Mouse (Mus musculus) spleen, embryonic (tissue): ENCODE data around the gene Mst1.

ENCODE experiments used
- CTCF ChIA-PET: fragments of 350-600 bp; sonication (Branson Sonifier 250); formaldehyde crosslinking; loops from one replicate; lab custom pipeline; 2022; lab: Charles Lee

Mst1 gene

GRCm38 (mm10) chr9:108080168-108080567 is at the start of gene Mst1:
Mst1 (plus strand) TSS chr9:108080436.
- CTCF ChIA-PET = no interaction called here

DNA sequence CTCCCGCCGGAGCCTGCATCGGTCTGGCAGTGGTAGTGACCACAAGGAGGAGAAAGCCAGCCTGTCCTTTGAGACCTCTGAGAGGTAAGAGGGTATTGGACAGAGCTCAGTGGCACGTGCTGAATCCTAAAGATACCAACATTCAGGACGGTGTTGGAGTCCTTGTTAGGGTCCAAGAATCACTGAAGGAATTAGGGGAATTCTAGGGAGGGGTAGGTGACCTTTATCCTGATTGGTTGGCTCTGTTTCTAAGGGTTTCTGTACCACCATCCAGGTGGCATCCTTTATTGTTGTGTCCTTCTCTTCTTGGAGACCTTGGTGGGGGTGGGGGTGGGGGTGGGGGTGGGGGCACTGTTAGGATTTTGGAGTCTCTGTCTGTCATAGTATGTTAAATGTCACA is 48.1 kb upstream of the Mst1 start:
- CTCF ChIA-PET = no interaction called here

DNA sequence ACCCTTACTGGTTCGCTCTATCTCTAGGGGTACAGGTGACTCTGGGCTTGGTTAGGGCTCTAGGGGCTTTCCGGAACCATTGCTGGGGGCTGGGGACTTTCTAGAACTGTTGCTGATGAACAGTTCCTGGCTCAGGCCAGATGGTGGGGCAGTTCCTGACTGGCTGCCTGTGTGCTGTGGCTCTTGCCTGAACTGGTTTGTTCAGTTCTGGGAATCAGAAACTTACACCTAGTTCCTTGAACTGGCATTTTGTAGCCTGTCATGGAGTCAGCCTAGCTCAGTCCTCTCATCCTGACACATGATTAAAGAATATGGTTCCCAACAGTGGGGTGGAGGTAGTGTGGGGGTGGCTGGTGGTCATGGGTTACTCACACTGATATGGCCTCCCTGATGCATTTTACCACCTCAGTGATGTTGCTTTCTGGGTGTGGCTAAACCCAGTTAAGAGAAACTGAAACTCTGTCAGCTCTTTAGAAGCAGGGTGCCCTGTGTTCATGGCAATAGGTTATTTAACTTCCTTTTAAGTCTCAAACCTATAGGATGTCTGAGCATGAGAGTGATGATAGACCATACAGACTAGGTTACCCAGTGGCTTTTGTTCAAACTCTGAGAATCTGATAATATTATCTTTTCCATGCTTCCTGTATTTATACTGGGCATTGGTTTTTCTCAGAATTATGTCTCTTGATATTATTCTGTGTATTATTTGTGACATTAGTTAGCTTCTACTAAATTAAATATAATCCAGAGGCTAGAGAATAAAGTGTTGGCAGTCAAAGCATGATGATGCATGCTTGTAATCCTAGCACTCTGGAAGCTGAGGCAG is 44.7 kb upstream of the Mst1 start:
- CTCF ChIA-PET = interaction anchor here (0.7 to 1.1 kb wide), 3 partner anchors 9 to 141 kb away, joined by 3 to 4 read pairs (median 3); no protein-coding TSS in a partner anchor

GRCm38 (mm10) chr9:108044751-108045492 is 35.3 kb upstream of the Mst1 start:
- CTCF ChIA-PET = interaction anchor here (0.6 kb wide), 2 partner anchors 9 to 265 kb away, joined by 3 to 4 read pairs; no protein-coding TSS in a partner anchor

DNA sequence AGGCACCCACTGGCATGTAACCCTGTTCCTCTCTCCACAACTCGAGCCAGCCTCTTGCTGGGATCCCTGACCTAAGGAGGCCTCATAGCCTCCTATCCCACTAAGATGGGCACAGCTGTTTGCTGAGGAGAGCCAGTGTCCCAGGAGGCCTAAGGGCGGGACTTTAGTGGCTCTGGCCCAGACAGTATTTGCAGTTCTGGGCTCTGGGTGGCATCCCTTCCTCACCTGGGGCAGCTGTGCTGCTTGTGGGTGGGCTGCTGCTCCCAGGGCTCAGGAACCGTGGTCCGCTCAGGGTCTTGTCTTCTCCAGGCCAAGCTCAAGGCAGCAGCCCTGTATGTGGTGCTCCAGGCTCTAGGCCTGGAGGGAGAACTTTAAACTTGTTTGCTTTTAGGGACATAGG is 33.7 kb upstream of the Mst1 start:
- CTCF ChIA-PET = interaction anchor here (0.7 kb wide), 1 partner anchor 102 kb away, joined by 4 read pairs; no protein-coding TSS in a partner anchor

DNA sequence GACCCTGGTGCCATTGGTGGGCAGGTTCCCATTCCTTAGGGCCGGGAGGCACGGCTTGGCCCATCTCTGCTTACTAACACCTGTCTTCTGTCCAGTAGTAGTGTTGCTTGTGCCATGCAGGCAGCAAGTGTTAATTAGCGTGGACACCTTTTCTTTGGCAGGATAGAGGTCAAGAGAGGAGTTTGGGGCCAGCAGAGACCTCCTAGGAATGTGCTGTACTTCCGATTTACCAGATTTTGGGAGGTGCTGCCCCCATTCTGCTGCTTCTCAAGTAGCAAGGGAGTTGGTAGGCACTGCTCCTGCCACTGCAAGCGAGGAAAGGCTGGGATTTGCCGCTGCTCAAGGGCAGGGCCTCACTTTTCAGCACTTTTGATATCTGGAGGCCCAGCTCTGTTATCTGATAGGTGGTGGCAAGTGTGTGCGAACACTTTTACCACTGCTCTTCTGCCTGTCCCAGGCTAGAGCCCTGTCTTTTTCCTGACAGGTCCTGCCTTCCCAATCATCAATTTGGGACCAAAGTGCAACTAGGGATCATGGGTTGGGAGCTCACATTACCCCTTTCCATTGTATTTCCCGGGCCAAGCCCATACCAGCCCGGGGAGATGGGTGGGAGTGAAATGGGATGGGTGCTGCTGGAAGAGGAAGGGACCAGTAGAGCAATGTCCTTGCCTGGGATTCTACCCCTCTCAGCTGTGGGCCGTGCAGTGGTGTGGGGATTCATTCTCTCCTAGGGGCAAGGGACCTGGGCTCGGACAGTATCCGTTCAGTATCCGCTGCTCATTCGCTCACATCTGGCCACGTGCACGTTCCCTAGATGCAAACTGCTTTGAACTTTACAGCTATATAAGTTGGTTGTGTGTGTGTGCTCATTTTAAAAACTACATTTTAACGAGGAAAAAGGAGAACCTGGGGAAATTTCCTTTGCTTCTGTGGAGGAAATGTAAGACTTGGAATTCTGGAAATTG is 32.4 kb upstream of the Mst1 start:
- CTCF ChIA-PET = interaction anchor here (0.6 kb wide), 1 partner anchor 627 kb away, joined by 3 read pairs; no protein-coding TSS in a partner anchor

- CTCF ChIA-PET = interaction anchor here (0.6 to 1.2 kb wide), 3 partner anchors 23 to 626 kb away, joined by 3 to 4 read pairs (median 3); no protein-coding TSS in a partner anchor
Measured at GRCm38 (mm10) chr9:108048566-108048955, 31.7 kb upstream of the Mst1 start.

DNA sequence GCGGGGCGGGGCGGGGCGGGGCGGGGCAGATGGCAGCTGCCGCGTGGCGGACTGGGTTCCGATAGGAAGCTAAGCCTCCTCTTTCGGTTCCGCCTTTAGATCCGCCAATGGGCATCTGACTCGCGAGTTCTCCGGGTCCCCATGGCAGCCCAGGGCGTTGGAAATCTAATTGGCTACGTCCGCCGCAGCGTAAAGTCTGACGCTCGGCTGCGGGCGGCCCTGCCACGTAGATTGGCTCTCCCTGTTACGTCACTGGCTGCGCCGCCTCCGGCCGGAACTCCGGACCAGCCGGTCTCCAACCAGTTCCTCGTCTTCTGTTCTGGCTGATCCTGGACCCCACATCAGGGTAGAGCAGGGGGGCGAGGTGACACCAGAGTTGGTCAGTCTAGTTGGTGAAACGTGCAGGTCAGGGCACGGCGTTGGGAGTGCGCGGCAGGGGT is 31.2 kb upstream of the Mst1 start, which contains the start of gene Gmppb:
TSS of gene Gmppb (plus strand) at position 227 of the 440 bp plus-strand sequence.
- CTCF ChIA-PET = interaction anchor here (0.5 to 1.2 kb wide), 3 partner anchors 23 to 422 kb away, joined by 3 to 4 read pairs (median 3); no protein-coding TSS in a partner anchor

DNA sequence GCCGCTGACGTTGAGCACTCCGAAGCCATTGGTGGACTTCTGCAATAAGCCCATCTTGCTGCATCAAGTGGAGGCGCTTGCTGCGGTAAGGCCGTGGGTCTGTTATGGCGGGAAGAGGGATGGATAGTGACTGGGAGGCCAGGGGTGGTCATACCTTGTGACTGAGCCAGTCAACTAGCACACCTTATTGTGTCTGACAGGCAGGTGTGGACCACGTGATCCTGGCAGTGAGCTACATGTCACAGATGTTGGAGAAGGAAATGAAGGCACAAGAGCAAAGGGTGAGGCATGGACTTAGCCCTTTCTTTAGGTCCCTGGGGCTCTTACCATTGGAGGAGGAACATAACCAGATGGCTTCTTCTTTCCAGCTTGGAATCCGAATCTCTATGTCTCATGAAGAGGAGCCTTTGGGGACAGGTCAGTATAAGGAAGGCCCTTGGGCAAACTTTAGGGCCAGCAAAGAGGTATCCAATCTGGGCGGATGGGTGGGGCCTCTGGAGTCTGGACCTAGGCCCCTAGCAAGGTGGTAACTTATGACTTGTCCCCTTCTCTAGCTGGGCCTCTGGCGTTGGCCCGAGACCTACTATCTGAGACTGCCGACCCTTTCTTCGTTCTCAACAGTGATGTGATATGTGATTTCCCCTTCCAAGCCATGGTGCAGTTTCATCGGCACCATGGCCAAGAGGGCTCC is 30.5 kb upstream of the Mst1 start:
- CTCF ChIA-PET = interaction anchor here (0.5 to 1.2 kb wide), 2 partner anchors 24 to 423 kb away, joined by 3 to 4 read pairs; no protein-coding TSS in a partner anchor

GRCm38 (mm10) chr9:108051184-108051930 is 28.9 kb upstream of the Mst1 start:
- CTCF ChIA-PET = interaction anchor here (1.2 to 1.6 kb wide), 2 partner anchors 16 to 87 kb away, joined by 3 to 4 read pairs; no protein-coding TSS in a partner anchor

- CTCF ChIA-PET = interaction anchor here (1.2 to 1.6 kb wide), 2 partner anchors 17 to 88 kb away, joined by 3 to 4 read pairs; no protein-coding TSS in a partner anchor
Measured at GRCm38 (mm10) chr9:108051931-108052220, 28.4 kb upstream of the Mst1 start.

- CTCF ChIA-PET = interaction anchor here (1.2 to 1.6 kb wide), 2 partner anchors 17 to 88 kb away, joined by 3 to 4 read pairs; no protein-coding TSS in a partner anchor
Measured at GRCm38 (mm10) chr9:108052411-108052810, 27.8 kb upstream of the Mst1 start.

DNA sequence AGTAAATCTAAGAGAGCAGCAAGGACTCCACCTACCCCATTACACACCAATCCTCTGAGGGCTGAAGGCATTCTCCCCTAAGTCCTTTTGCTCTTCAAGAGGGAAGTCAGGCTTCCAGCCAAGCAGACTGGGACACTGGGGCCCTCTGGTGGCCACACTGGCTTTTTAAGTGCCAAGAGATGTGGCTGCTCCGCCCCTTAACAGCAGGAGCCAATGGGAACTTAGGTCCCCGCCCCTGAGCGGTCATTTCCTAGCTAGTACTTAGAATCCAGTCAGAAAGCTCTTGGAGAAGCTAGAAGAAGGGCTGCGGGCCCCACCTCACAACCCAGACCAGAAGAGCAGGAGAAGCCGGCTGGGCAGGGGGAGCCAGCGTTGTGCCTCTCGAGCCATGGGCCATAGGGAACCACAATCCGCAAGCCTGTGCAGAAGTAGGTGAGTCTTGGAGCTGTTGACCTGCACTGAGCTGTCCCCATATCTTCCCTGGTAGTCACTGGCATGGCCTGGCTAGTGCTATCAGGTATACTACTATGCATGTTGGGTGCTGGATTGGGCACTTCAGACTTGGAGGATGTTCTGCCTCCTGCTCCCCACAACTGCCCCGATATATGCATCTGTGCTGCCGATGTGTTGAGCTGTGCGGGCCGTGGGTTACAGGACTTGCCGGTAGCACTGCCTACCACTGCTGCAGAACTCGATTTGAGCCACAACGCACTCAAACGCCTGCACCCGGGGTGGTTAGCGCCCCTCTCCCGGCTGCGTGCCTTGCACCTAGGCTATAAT is 27.2 kb upstream of the Mst1 start, which contains the start of gene Amigo3:
TSS of gene Amigo3 (plus strand) at position 275 of the 780 bp plus-strand sequence.
- CTCF ChIA-PET = interaction anchor here (0.7 to 1.6 kb wide), 3 partner anchors 18 to 89 kb away, joined by 3 to 4 read pairs (median 3); no protein-coding TSS in a partner anchor

GRCm38 (mm10) chr9:108053665-108054225 is 26.5 kb upstream of the Mst1 start:
- CTCF ChIA-PET = interaction anchor here (0.7 kb wide), 1 partner anchor 53 kb away, joined by 3 read pairs; no protein-coding TSS in a partner anchor

DNA sequence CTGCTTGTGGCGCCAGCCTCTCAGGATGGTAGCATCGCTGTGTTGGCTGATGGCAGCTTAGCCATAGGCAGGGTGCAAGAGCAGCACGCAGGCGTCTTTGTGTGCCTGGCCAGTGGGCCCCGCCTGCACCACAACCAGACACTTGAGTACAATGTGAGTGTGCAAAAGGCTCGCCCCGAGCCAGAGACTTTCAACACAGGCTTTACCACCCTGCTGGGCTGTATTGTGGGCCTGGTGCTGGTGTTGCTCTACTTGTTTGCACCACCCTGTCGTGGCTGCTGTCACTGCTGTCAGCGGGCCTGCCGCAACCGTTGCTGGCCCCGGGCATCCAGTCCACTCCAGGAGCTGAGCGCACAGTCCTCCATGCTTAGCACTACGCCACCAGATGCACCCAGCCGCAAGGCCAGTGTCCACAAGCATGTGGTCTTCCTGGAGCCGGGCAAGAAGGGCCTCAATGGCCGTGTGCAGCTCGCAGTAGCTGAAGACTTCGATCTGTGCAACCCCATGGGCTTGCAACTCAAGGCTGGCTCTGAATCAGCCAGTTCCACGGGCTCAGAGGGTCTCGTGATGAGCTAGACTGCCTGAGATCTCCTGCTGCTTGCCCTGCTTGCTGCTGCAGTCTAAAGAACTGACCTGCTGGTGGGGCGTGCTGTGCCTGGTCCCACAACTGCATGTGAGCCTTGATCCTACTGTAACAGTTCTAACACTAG is 25.8 kb upstream of the Mst1 start:
- CTCF ChIA-PET = no interaction called here

GRCm38 (mm10) chr9:108055061-108055460 is 25.2 kb upstream of the Mst1 start:
- CTCF ChIA-PET = no interaction called here

GRCm38 (mm10) chr9:108055661-108056237 is 24.5 kb upstream of the Mst1 start:
- CTCF ChIA-PET = interaction anchor here (0.6 kb wide), 1 partner anchor 318 kb away, joined by 5 read pairs; no protein-coding TSS in a partner anchor
